11 mouse cellular contexts compared by ENCODE assay signal in the genomic region with DNA sequence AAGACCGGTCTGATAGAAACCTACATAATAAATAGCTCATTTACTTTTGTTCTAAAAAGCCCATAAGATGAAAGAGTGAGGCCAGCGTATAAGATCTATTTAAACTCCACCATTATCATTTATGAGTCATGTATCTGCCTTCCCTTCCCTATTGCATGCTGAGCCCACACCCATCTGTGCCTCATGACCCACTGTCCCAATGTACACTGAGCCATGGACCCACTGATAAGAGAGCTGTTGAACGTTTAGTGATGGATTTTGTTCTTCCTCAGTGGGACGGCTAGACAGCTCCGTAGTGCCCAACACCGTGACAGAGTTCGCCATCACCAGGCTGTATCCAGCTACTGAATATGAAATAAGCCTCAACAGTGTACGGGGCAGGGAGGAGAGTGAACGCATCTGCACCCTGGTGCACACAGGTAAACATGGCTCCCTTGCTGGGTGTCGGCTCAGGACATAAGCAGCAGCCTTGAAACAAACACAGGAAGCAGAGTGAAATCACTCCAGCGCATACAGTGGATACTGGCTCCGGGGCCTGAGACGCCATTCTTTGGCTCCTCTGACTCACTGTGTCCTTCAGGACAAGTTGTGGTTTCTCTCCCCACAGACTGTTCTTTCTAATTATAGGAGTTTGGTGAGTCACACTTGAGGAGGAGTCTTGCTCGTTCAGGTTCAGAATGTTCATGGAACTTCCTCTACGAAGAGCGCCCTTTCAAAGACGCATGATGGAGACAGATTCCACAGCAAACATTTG.
DNase-seq lines count a peak whose midpoint lies in the region; ATAC-seq and TF ChIP-seq lines count a peak whose summit lies in the region.
"Had no signal": no experiment of that assay in that cellular context is flagged by ENCODE, and none has a peak within 500 bp of the region (broad histone marks: within the 10 kb centered on the region; RNA-seq: fewer than 3 reads in every experiment).

No protein-coding gene starts in this region.

- no peaks in the 10 kb centered on the region for H3K79me3 ChIP-seq in C2C12 (ENCODE audit: low read depth)

- H3K27ac ChIP-seq in heart, embryonic 11.5 days (ENCODE audit: low read depth, low read length): no peak overlapping the region
- H3K27ac ChIP-seq in hindbrain, embryonic 12.5 days: no peak overlapping the region
- H3K27ac ChIP-seq: hindbrain, embryonic 10.5 days; midbrain, embryonic 12.5 days had no signal

- ATAC-seq in heart, embryonic 11.5 days (replicated peaks; ENCODE audit: insufficient number of reproducible peaks, low FRiP score, low TSS enrichment): no peak
- no peak for ATAC-seq in hindbrain, embryonic 12.5 days (ENCODE audit: low FRiP score)

- 75% methylated on average over 17 of the region's 17 CpGs for WGBS in heart, embryonic 11.5 days (ENCODE audit: insufficient replicate concordance)
- WGBS in hindbrain, embryonic 12.5 days: 93% methylated on average over 17 of the region's 17 CpGs

- no peak overlapping the region for H3K4me3 ChIP-seq in heart, embryonic 11.5 days (ENCODE audit: low read depth, low read length)
- no peak overlapping the region for H3K4me3 ChIP-seq in C2C12 (ENCODE audit: insufficient read depth, poor library complexity, severe bottlenecking)
- H3K4me3 ChIP-seq in hindbrain, embryonic 12.5 days: no peak overlapping the region
- H3K4me3 ChIP-seq: hindbrain, embryonic 10.5 days; midbrain, embryonic 12.5 days had no signal

- peak; percentile 59 for DNase-seq in heart, adult 8-10 months (ENCODE audit: low spot score)
- DNase-seq in c-Kit-positive CD71-negative TER-119-negative erythroid progenitor cells, embryonic 14.5 days (ENCODE audit: low read depth): peak; percentile 40
- DNase-seq in lung, postnatal 10 days: peak; percentile 10
- no peak for DNase-seq in MN1 (ENCODE audit: low spot score)
- DNase-seq in kidney, adult 9 months: no peak
- DNase-seq: spleen, adult 18-20 months had no signal

- TF ChIP-seq CTCF in C2C12 (IDR thresholded peaks at IDR 0.05; ENCODE audit: control insufficient read depth, insufficient read depth, insufficient read length): no peak

- no peak overlapping the region for H3K9ac ChIP-seq in heart, embryonic 11.5 days (ENCODE audit: low read depth, low read length)
- no peak overlapping the region for H3K9ac ChIP-seq in hindbrain, embryonic 12.5 days
- H3K9ac ChIP-seq: midbrain, embryonic 12.5 days had no signal

- no peaks in the 10 kb centered on the region for H3K9me3 ChIP-seq in heart, embryonic 11.5 days (replicated peaks; ENCODE audit: control insufficient read depth, low read length)
- no peaks in the 10 kb centered on the region for H3K9me3 ChIP-seq in hindbrain, embryonic 12.5 days (replicated peaks)
- H3K9me3 ChIP-seq: hindbrain, embryonic 10.5 days; midbrain, embryonic 12.5 days had no signal

- peak overlapping the region; percentile 66 for H3ac ChIP-seq in C2C12 (ENCODE audit: control insufficient read depth, insufficient read length, low read depth)

- H3K4me2 ChIP-seq in heart, embryonic 11.5 days: no peak overlapping the region
- H3K4me2 ChIP-seq in hindbrain, embryonic 12.5 days (replicated peaks): no peak overlapping the region
- H3K4me2 ChIP-seq: midbrain, embryonic 12.5 days had no signal

- no peaks in the 10 kb centered on the region for H3K36me3 ChIP-seq in heart, embryonic 11.5 days (ENCODE audit: control insufficient read depth, insufficient read depth, low read length)
- no peaks in the 10 kb centered on the region for H3K36me3 ChIP-seq in C2C12 (ENCODE audit: control insufficient read depth, insufficient read depth)
- H3K36me3 ChIP-seq in hindbrain, embryonic 12.5 days: no peaks in the 10 kb centered on the region
- H3K36me3 ChIP-seq: hindbrain, embryonic 10.5 days; midbrain, embryonic 12.5 days had no signal

- no peaks in the 10 kb centered on the region for H3K79me2 ChIP-seq in C2C12 (ENCODE audit: control insufficient read depth, insufficient read depth)

- H3K27me3 ChIP-seq in heart, embryonic 11.5 days (ENCODE audit: control insufficient read depth, insufficient read depth, low read length): no peaks in the 10 kb centered on the region
- no peaks in the 10 kb centered on the region for H3K27me3 ChIP-seq in C2C12 (ENCODE audit: control insufficient read depth, insufficient read depth, insufficient read length)
- H3K27me3 ChIP-seq in hindbrain, embryonic 12.5 days: no peaks in the 10 kb centered on the region
- H3K27me3 ChIP-seq: midbrain, embryonic 12.5 days had no signal

- H3K4me1 ChIP-seq in heart, embryonic 11.5 days (ENCODE audit: control insufficient read depth, insufficient read depth, low read length): no peaks in the 10 kb centered on the region
- H3K4me1 ChIP-seq in hindbrain, embryonic 12.5 days: no peaks in the 10 kb centered on the region
- H3K4me1 ChIP-seq: hindbrain, embryonic 10.5 days; midbrain, embryonic 12.5 days had no signal

TF ChIP-seq in C2C12, 6 proteins besides CTCF, POLR2A, EP300 and RAD21:
- TF ChIP-seq MAX (IDR thresholded peaks at IDR 0.05) (no peak), USF1 (IDR thresholded peaks at IDR 0.05; ENCODE audit: low read depth) (no peak), FOSL1 (IDR thresholded peaks at IDR 0.05; ENCODE audit: insufficient read depth, low read length, poor library complexity, severe bottlenecking) (peak; percentile 87), MYOG (IDR thresholded peaks at IDR 0.05; ENCODE audit: control insufficient read depth, extremely low read depth, insufficient read length) (no peak), CEBPB (IDR thresholded peaks at IDR 0.05; ENCODE audit: low read depth) (no peak), MYOD1 (IDR thresholded peaks at IDR 0.05; ENCODE audit: control insufficient read depth, insufficient read length, low read depth) (peak; percentile 1)
TF ChIP-seq in C2C12: peak in this region for 2.

Comparison
In these comparisons a context has a peak if more than half of its experiments do, and no peak if none do; other contexts are left out.
1. DNase-seq: peak in heart, adult 8-10 months (single experiment), c-Kit-positive CD71-negative TER-119-negative erythroid progenitor cells, embryonic 14.5 days (single experiment) and lung, postnatal 10 days (single experiment); none in MN1 (single experiment) and kidney, adult 9 months (single experiment).